Mouse (Mus musculus) mesoderm, embryonic 11.5 days (tissue): ENCODE results near the gene Micu2.

Experiments used
- DNase-seq: peaks from one replicate; pipeline ENCODE4 v3.0.0-alpha.2; 2012; ENCODE audit warnings: low read depth, low spot score

Gene Micu2

GRCm38 (mm10) chr14:57998526-57999401, at the start of gene Micu2:
TSS of gene Micu2 (minus strand) at chr14:57999262.
- peak; percentile 94 for DNase-seq

- DNase-seq: no peak
These were observed 47.7 kb upstream of the Micu2 start for GRCm38 (mm10) chr14:58046639-58047284.

GRCm38 (mm10) chr14:58036174-58036573, 37.1 kb upstream of the Micu2 start:
- DNase-seq: peak; percentile 12

GRCm38 (mm10) chr14:58034567-58034966, 35.5 kb upstream of the Micu2 start:
- peak; percentile 45 for DNase-seq

- DNase-seq: peak; percentile 43
These were observed 19.8 kb upstream of the Micu2 start for GRCm38 (mm10) chr14:58018869-58019268.

- no peak for DNase-seq
These were observed 4.8 kb upstream of the Micu2 start for GRCm38 (mm10) chr14:58003852-58004251.

GRCm38 (mm10) chr14:58002161-58002560, 3.1 kb upstream of the Micu2 start:
- DNase-seq: no peak

GRCm38 (mm10) chr14:57999402-57999734, 306 bp upstream of the Micu2 start:
- DNase-seq: no peak

- no peak for DNase-seq
These were observed 1.6 kb downstream of the Micu2 start for GRCm38 (mm10) chr14:57997431-57997830.

- no peak for DNase-seq
These were observed 2.9 kb downstream of the Micu2 start for GRCm38 (mm10) chr14:57996210-57996609.

GRCm38 (mm10) chr14:57991761-57992160, 7.3 kb downstream of the Micu2 start:
- DNase-seq: no peak

- DNase-seq: no peak
These were observed 9.9 kb downstream of the Micu2 start for GRCm38 (mm10) chr14:57989162-57989561.

GRCm38 (mm10) chr14:57985780-57986179, 13.3 kb downstream of the Micu2 start:
- no peak for DNase-seq

GRCm38 (mm10) chr14:57982450-57982849, 16.6 kb downstream of the Micu2 start:
- DNase-seq: no peak

- peak; percentile 58 for DNase-seq
These were observed 17.2 kb downstream of the Micu2 start for GRCm38 (mm10) chr14:57981720-57982418.

GRCm38 (mm10) chr14:57980776-57981175, 18.3 kb downstream of the Micu2 start:
- DNase-seq: no peak

- DNase-seq: no peak
These were observed 18.9 kb downstream of the Micu2 start for GRCm38 (mm10) chr14:57980179-57980578.

GRCm38 (mm10) chr14:57978144-57978543, 20.9 kb downstream of the Micu2 start:
- DNase-seq: peak; percentile 60

- no peak for DNase-seq
These were observed 23.4 kb downstream of the Micu2 start for GRCm38 (mm10) chr14:57975656-57976055.

GRCm38 (mm10) chr14:57971986-57972525, 27.0 kb downstream of the Micu2 start:
- DNase-seq: no peak

- no peak for DNase-seq
These were observed 30.2 kb downstream of the Micu2 start for GRCm38 (mm10) chr14:57968873-57969272.
